Mouse (Mus musculus) kidney, postnatal 0 days (tissue): Measurements from ENCODE around the gene Lctl. TPM values are rescaled to one million over a fixed set of nuclear protein-coding genes. Genes with fewer than 3 reads are reported as not detected.
A peak's percentile ranks its signal among the peaks of the same experiment; 100 is the strongest.
"Not testable (repeated sequence)": the region's sequence is repeated elsewhere in the genome, so short reads cannot be mapped to it uniquely, and the experiment has no call there.

Source experiments
- ATAC-seq: fragments of 200-750 bp; cut with Nextera tagmentation; replicated peaks from 2 replicates; pipeline ENCODE4 v1.8.0; 2017; ENCODE audit warnings: low read depth, moderate number of reproducible peaks, moderate TSS enrichment, moderate library complexity; ENCODE audit not compliant: low FRiP score
- DNase-seq: peaks from one replicate; pipeline ENCODE4 v3.0.0-alpha.2; 2016; ENCODE audit warnings: low spot score
- H3K27ac ChIP-seq: fragments of 300-500 bp; sonication (generic); 2 replicates; pipeline ENCODE4 v1.5.1; 2014; ENCODE audit warnings: mild to moderate bottlenecking
- H3K27me3 ChIP-seq: fragments of 300-500 bp; sonication (generic); 2 replicates; pipeline ENCODE4 v1.6.1; 2014; ENCODE audit warnings: low read length, mixed read lengths; ENCODE audit not compliant: insufficient read depth
- H3K36me3 ChIP-seq: fragments of 300-500 bp; sonication (generic); 2 replicates; pipeline ENCODE4 v1.6.1; 2014; ENCODE audit warnings: low read length, mixed read lengths; ENCODE audit not compliant: insufficient read depth
- H3K4me1 ChIP-seq: fragments of 300-500 bp; sonication (generic); replicated peaks from 2 replicates; pipeline ENCODE4 v1.6.1; 2014; ENCODE audit warnings: antibody characterized with exemption, low read length, mixed read lengths; ENCODE audit not compliant: insufficient read depth
- H3K4me2 ChIP-seq: fragments of 300-500 bp; sonication (generic); 2 replicates; pipeline ENCODE4 v1.6.1; 2014; ENCODE audit warnings: mild to moderate bottlenecking, low read length, moderate library complexity, mixed read lengths
- H3K4me3 ChIP-seq: fragments of 300-500 bp; sonication (generic); replicated peaks from 2 replicates; pipeline ENCODE4 v1.5.1; 2014; ENCODE audit warnings: low read depth, low read length
- H3K9ac ChIP-seq: fragments of 300-500 bp; sonication (generic); 2 replicates; pipeline ENCODE4 v1.6.1; 2014; ENCODE audit warnings: low read depth, low read length
- H3K9me3 ChIP-seq: fragments of 300-500 bp; sonication (generic); replicated peaks from 2 replicates; pipeline ENCODE4 v1.6.1; 2016; ENCODE audit warnings: low read length, inconsistent platforms, mixed read lengths
- CTCF ChIP-seq: IDR thresholded peaks from 2 replicates; pipeline ENCODE4 v1.5.1; 2016; ENCODE audit warnings: antibody characterized with exemption, low read depth, mild to moderate bottlenecking, moderate library complexity
- WGBS: fragments of 180-500 bp; shearing (Covaris S2); extraction: QIAGEN DNeasy Blood & Tissue Kit; methylation state at CpG from one replicate; pipeline ENCODE4 v1.1.7; 2014; 5-methylcytosine and 5-hydroxymethylcytosine counted together
- polyA plus RNA-seq: library from polyadenylated mRNA; unstranded; fragments of >200 nt; fragmentation: Nextera tagmentation; extraction: Ambion mirVana; gene quantifications from 2 replicates; pipeline ENCODE4 v1.2.1, GENCODE M21; 2015

The Lctl gene
- polyA plus RNA-seq, 1 experiment from 2014 or later = 0.29 TPM

- H3K27ac ChIP-seq = no peak overlapping the region
- H3K4me3 ChIP-seq = peak overlapping the region; percentile 98
- peaks cover 3% of the 10 kb centered on the region; the same call in 1 of the 2 replicates for H3K4me1 ChIP-seq
- no peak for TF ChIP-seq CTCF
- H3K27me3 ChIP-seq = no peaks in the 10 kb centered on the region
- ATAC-seq (no peak), DNase-seq (no peak)
- peaks cover 32% of the 10 kb centered on the region for H3K36me3 ChIP-seq
- H3K4me2 ChIP-seq = peak overlapping the region; percentile 62
- peak overlapping the region; percentile 95 for H3K9ac ChIP-seq
- H3K9me3 ChIP-seq = no peaks in the 10 kb centered on the region
Observed at GRCm38 (mm10) chr9:64174341-64174740, 57.4 kb downstream of the Lctl start.

GRCm38 (mm10) chr9:64174766-64175165, 57.8 kb downstream of the Lctl start:
- Histone ChIP-seq H3K4me3 (0 out of 2 replicates have a peak overlapping the region, but pooled peaks have one; percentile 98), H3K27me3 (no peaks in the 10 kb centered on the region), H3K36me3 (peaks cover 32% of the 10 kb centered on the region), H3K9me3 (no peaks in the 10 kb centered on the region), H3K4me1 (peaks cover 5% of the 10 kb centered on the region; the same call in 1 of the 2 replicates), H3K9ac (0 out of 2 replicates have a peak overlapping the region, but pooled peaks have one; percentile 95), H3K4me2 (peak overlapping the region; percentile 62), H3K27ac (no peak overlapping the region)
- no peak for TF ChIP-seq CTCF
- 60% methylated on average over 8 of the region's 8 CpGs for WGBS
- DNase-seq (no peak), ATAC-seq (no peak)

- H3K4me2 ChIP-seq = no peak overlapping the region
- H3K4me1 ChIP-seq = peaks cover 7% of the 10 kb centered on the region; the same call in 1 of the 2 replicates
Observed at GRCm38 (mm10) chr9:64175378-64175777, 58.4 kb downstream of the Lctl start.

GRCm38 (mm10) chr9:64178610-64178973, 61.6 kb downstream of the Lctl start:
- WGBS = 46% methylated on average over 3 of the region's 3 CpGs
- Histone ChIP-seq H3K4me2 (peak overlapping the region; percentile 60), H3K27me3 (no peaks in the 10 kb centered on the region), H3K27ac (peak overlapping the region; percentile 90), H3K36me3 (peaks cover 42% of the 10 kb centered on the region), H3K4me1 (peaks cover 7% of the 10 kb centered on the region; the same call in 1 of the 2 replicates), H3K4me3 (peak overlapping the region; percentile 63), H3K9ac (no peak overlapping the region), H3K9me3 (no peaks in the 10 kb centered on the region)
- peak; percentile 61; the same call in 1 of the 2 replicates for TF ChIP-seq CTCF
- peak; percentile 84 for DNase-seq
- peak; percentile 50; the same call in 1 of the 2 replicates for ATAC-seq

More at GRCm38 (mm10) chr9:64175378-64175777, 58.4 kb downstream of the Lctl start:
- Histone ChIP-seq H3K27me3 (no peaks in the 10 kb centered on the region), H3K4me3 (no peak overlapping the region), H3K36me3 (peaks cover 32% of the 10 kb centered on the region), H3K9ac (no peak overlapping the region), H3K9me3 (no peaks in the 10 kb centered on the region), H3K27ac (no peak overlapping the region)
- WGBS = 84% methylated on average over 11 of the region's 11 CpGs
- TF ChIP-seq CTCF = no peak
- DNase-seq (no peak), ATAC-seq (no peak)

GRCm38 (mm10) chr9:64178974-64179646, 62.2 kb downstream of the Lctl start, which contains the start of gene Snapc5:
TSS of gene Snapc5 (plus strand) at chr9:64179274.
- ATAC-seq (peak; percentile 93), DNase-seq (peak; percentile 98)
- 0% methylated on average over 35 of the region's 35 CpGs for WGBS
- H3K9ac ChIP-seq = peak within 1 kb of the TSS; percentile 63
- peak within 1 kb of the TSS; percentile 63 for H3K4me3 ChIP-seq
- H3K4me1 ChIP-seq = peaks cover 7% of the 10 kb centered on the region; the same call in 1 of the 2 replicates
- H3K4me2 ChIP-seq = peak within 1 kb of the TSS; percentile 60
- H3K36me3 ChIP-seq = peaks cover 44% of the 10 kb centered on the region
- no peaks in the 10 kb centered on the region for H3K27me3 ChIP-seq
- H3K27ac ChIP-seq = peak within 1 kb of the TSS; percentile 90
- H3K9me3 ChIP-seq = no peaks in the 10 kb centered on the region
- TF ChIP-seq CTCF = peak; percentile 77

GRCm38 (mm10) chr9:64183295-64183694, 66.3 kb downstream of the Lctl start:
- H3K4me1 ChIP-seq, H3K27me3 ChIP-seq, H3K27ac ChIP-seq, H3K9me3 ChIP-seq, H3K4me2 ChIP-seq, H3K9ac ChIP-seq, ATAC-seq, H3K4me3 ChIP-seq, DNase-seq: not testable (repeated sequence)
- H3K36me3 ChIP-seq = peaks cover 27% of the 10 kb centered on the region
- 93% methylated on average over 5 of the region's 5 CpGs for WGBS
